Mouse (Mus musculus): ENCODE measurements around the gene Slc37a1. TPM values are rescaled to one million over a fixed set of nuclear protein-coding genes. Genes with fewer than 3 reads are reported as not detected.
A peak's percentile ranks its signal among the peaks of the same experiment; 100 is the strongest.

Slc37a1 gene
- polyA plus RNA-seq, 1 experiment from 2014 or later, result 6.9 TPM

DNA sequence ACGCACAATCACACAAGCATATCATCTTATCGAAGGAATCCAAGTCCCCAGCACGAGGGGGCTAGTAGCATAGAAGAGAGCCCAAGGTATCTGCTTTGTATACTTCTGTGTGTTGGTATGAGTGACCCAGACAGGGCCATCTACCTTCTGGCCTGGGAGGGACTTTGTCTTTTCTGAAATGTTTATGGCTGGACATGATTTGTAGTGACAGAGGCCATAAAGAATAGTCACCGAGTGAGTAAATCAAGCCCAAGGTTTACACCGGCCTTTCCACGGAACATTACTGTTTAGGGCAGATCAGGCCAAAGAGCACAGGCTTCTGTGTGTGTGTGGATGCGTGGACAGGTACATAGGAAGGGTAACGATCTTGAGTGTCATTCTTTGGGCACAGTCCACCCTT is 93.3 kb downstream of the Slc37a1 start:
- H3K27me3 ChIP-seq (replicated peaks; ENCODE audit: control insufficient read depth, insufficient read depth, low read length), result no peaks in the 10 kb centered on the region
- no peak overlapping the region for H3K9ac ChIP-seq (ENCODE audit: low read length)
- peaks cover 3% of the 10 kb centered on the region for H3K4me1 ChIP-seq (ENCODE audit: control insufficient read depth, insufficient read depth, low read length)
- no peaks in the 10 kb centered on the region for H3K9me3 ChIP-seq (replicated peaks; ENCODE audit: control insufficient read depth, low read length)
- WGBS, result 94% methylated on average over 8 of the region's 8 CpGs
- DNase-seq (ENCODE audit: low spot score) (no peak), ATAC-seq (no peak)
- H3K36me3 ChIP-seq (ENCODE audit: control insufficient read depth, insufficient read depth, low read length), result no peaks in the 10 kb centered on the region
- no peak overlapping the region for H3K4me3 ChIP-seq (ENCODE audit: low read depth, low read length)
- no peak overlapping the region for H3K4me2 ChIP-seq (ENCODE audit: low read length)
- no peak overlapping the region for H3K27ac ChIP-seq (ENCODE audit: low read depth, low read length)

DNA sequence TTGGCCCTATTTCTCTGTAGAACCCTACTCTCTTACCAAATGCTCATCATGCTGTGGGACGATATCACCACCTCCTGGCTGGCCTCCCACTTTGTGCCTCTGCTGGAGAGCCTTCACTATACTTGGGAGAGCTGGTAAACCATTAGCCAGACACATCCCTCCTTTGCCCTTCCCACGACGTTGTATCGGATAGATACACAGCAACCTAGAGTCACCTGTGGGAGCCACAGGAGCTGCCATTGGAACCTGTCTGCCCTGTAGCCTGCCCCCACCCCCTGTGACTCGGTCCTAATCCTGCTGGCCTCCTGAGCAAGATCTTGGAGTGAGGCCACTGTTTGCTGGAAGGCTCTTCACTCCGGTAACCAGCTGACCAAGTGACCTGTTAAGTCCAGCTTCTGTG is 96.7 kb downstream of the Slc37a1 start:
- DNase-seq (ENCODE audit: low spot score) (no peak), ATAC-seq (no peak)
- no peak overlapping the region for H3K9ac ChIP-seq (ENCODE audit: low read length)
- no peaks in the 10 kb centered on the region for H3K9me3 ChIP-seq (replicated peaks; ENCODE audit: control insufficient read depth, low read length)
- no peak overlapping the region for H3K4me3 ChIP-seq (ENCODE audit: low read depth, low read length)
- WGBS, result 84% methylated on average over 6 of the region's 6 CpGs
- H3K27ac ChIP-seq (ENCODE audit: low read depth, low read length), result no peak overlapping the region
- peaks cover 25% of the 10 kb centered on the region for H3K4me1 ChIP-seq (ENCODE audit: control insufficient read depth, insufficient read depth, low read length)
- H3K36me3 ChIP-seq (ENCODE audit: control insufficient read depth, insufficient read depth, low read length), result no peaks in the 10 kb centered on the region
- no peak overlapping the region for H3K4me2 ChIP-seq (ENCODE audit: low read length)
- no peaks in the 10 kb centered on the region for H3K27me3 ChIP-seq (replicated peaks; ENCODE audit: control insufficient read depth, insufficient read depth, low read length)

DNA sequence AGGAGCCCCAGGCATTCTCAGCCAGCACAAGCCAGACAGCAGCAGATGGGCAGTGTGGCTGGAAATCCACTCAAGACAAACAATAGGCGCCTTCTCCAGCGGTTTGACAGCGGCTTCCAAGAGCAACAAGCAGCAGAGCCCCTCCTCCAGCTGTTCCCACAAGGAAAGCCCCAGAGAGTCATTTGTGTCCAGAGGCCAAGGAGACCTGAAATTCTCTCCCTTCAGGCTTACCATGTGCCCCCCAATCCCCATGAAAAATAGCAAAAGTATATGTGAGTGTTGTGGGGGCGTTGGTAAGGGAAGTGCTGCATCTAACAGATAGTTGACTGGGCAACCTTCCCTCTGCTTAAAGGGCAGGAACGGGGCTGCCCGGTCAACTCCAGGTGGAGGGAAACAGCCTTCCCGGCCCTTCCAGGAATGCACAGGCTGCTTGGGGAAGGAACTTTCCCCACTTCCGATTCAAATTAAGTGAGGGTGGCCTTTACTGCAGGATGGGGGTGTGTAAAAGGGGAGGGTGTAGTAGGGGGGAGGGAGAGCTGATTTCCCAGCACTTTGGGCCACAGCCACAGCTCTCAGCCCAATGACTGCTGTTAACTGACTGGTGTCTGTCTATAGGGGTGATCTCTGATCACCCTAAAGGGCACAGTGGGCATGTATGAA is 98.5 kb downstream of the Slc37a1 start:
- WGBS, result 14% methylated on average over 8 of the region's 8 CpGs
- no peaks in the 10 kb centered on the region for H3K9me3 ChIP-seq (replicated peaks; ENCODE audit: control insufficient read depth, low read length)
- peak overlapping the region; percentile 79 for H3K27ac ChIP-seq (ENCODE audit: low read depth, low read length)
- no peaks in the 10 kb centered on the region for H3K36me3 ChIP-seq (ENCODE audit: control insufficient read depth, insufficient read depth, low read length)
- peak overlapping the region; percentile 29; the same call in 1 of the 2 replicates for H3K9ac ChIP-seq (ENCODE audit: low read length)
- H3K4me2 ChIP-seq (ENCODE audit: low read length), result peak overlapping the region; percentile 64
- DNase-seq (ENCODE audit: low spot score), result peak; percentile 32
- peak; percentile 19 for ATAC-seq
- no peaks in the 10 kb centered on the region for H3K27me3 ChIP-seq (replicated peaks; ENCODE audit: control insufficient read depth, insufficient read depth, low read length)
- peaks cover 42% of the 10 kb centered on the region for H3K4me1 ChIP-seq (ENCODE audit: control insufficient read depth, insufficient read depth, low read length)
- peak overlapping the region; percentile 84 for H3K4me3 ChIP-seq (ENCODE audit: low read depth, low read length)

DNA sequence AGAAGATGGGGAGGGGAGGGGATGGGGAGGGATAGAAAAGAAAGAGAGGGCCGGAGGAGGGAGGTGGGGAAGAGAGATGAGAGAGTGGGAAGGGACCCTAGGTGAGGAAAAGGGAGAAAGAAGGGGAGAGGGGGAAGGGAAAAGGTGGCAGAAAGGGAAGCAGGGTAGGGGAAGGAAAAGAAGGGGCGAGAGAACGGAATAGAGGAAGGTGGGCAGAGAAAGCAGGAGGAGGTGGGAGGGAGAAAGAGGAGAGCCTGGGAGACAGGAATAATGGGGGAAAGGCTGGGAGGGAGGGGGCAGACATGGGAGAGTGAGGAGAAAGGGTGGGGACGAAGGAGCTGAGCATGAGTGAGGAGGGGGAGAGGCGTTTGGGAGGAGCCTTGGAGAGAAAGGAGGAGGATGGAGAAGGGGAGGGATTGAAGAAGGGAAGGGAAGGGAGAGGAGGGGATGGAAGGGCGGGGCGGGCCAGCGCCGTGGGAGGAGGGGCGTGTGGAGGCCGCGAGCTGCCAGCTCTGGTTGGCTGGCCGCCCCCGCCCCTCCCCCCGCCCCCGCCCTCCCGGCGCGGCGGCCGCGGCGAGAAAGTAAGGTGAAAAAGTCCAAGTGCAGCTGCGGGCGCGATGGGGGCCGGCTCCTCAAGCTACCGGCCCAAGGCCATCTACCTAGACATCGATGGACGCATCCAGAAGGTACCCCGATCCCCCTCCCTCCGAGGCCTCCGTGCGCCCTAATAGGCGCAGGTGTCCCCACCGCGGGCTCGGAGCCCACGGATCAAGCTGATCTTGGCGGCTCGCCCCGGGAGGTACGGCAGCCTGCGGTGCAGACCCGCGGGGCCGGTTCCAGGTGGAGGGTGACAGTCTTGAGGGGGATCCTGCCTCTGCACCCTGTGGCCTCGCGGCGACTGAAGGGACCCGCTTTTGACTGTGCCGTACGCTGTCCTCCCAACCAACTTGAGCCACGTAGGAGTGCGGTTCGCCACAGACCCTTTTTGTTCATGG is 99.4 kb downstream of the Slc37a1 start, which contains the start of gene Pde9a:
Gene Pde9a, plus strand, starts transcription at position 540 of the 995 bp plus-strand sequence.
- Histone ChIP-seq H3K9me3 (replicated peaks; ENCODE audit: control insufficient read depth, low read length) (no peaks in the 10 kb centered on the region), H3K4me2 (ENCODE audit: low read length) (peak within 1 kb of the TSS; percentile 64), H3K9ac (ENCODE audit: low read length) (peak within 1 kb of the TSS; percentile 89), H3K4me1 (ENCODE audit: control insufficient read depth, insufficient read depth, low read length) (peaks cover 42% of the 10 kb centered on the region), H3K27me3 (replicated peaks; ENCODE audit: control insufficient read depth, insufficient read depth, low read length) (no peaks in the 10 kb centered on the region), H3K4me3 (ENCODE audit: low read depth, low read length) (peak within 1 kb of the TSS; percentile 84), H3K27ac (ENCODE audit: low read depth, low read length) (peak within 1 kb of the TSS; percentile 79), H3K36me3 (ENCODE audit: control insufficient read depth, insufficient read depth, low read length) (no peaks in the 10 kb centered on the region)
- WGBS, result under 1% methylated on average over 38 of the region's 56 CpGs
- ATAC-seq (peak; percentile 90), DNase-seq (ENCODE audit: low spot score) (peak; percentile 94)

DNA sequence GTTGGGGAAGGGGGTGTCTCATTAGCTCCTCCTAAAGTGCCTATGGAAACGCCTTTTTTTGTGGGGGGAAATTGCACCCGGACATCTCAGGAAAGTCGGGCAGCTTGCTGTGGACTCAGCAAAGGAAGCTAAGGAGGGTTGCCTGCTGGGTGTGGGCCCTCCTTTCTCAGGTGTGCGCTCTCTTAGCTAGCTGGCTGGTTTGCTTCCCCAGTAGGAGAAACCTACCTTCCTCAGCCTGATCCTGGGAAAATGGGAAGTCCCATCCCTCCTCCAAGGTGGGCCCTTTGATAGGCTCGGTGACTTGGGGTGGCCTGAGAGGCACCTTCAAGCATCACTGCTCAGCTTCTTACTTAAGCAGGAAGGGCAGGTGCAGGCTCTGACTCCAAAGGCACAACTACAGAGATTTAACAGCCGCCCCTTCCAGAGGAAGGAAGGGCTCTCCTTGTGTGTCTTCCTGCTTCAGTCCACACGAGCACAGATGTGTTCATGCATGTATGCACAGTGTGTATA is 100.2 kb downstream of the Slc37a1 start:
- peak overlapping the region; percentile 84 for H3K4me3 ChIP-seq (ENCODE audit: low read depth, low read length)
- H3K27ac ChIP-seq (ENCODE audit: low read depth, low read length), result peak overlapping the region; percentile 27; the same call in 1 of the 2 replicates
- WGBS, result 10% methylated on average over 7 of the region's 7 CpGs
- H3K4me1 ChIP-seq (ENCODE audit: control insufficient read depth, insufficient read depth, low read length), result peaks cover 42% of the 10 kb centered on the region
- H3K27me3 ChIP-seq (replicated peaks; ENCODE audit: control insufficient read depth, insufficient read depth, low read length), result no peaks in the 10 kb centered on the region
- peak overlapping the region; percentile 64 for H3K4me2 ChIP-seq (ENCODE audit: low read length)
- ATAC-seq (no peak), DNase-seq (ENCODE audit: low spot score) (no peak)
- H3K9me3 ChIP-seq (replicated peaks; ENCODE audit: control insufficient read depth, low read length), result no peaks in the 10 kb centered on the region
- no peaks in the 10 kb centered on the region for H3K36me3 ChIP-seq (ENCODE audit: control insufficient read depth, insufficient read depth, low read length)
- peak overlapping the region; percentile 89 for H3K9ac ChIP-seq (ENCODE audit: low read length)

DNA sequence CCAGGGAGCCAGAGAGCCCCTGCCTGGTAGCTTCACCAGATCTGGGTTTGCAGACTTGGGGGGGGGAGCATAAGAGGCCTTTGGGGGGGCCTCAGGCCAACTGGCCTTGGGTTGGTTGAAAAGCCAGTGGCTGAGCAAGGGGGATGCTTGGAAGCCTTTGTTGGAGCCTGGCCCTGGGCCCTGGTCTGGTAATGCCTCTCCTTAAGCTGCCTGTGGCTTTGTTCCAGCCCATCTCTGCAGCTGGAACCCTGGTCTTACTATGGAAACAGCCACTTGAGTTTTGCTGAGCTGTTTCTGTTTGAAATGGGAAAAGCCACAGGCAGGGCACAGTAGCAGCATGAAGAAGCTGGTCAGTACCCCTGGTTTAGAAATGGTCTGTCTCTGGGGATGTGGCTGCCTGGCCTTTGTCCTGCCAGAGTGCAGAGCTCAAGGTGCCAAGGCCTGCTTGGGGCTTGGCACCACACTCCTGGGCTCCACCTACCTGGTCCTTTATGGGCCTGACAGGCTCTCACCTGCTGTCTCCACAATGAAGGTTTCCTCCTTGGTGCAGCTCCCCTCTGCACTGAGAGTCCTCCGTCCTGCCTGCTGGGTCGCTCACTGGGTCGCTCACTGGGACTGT is 102.9 kb downstream of the Slc37a1 start:
- WGBS, result 88% methylated on average over 3 of the region's 3 CpGs
- H3K4me1 ChIP-seq (ENCODE audit: control insufficient read depth, insufficient read depth, low read length), result peaks cover 42% of the 10 kb centered on the region
- H3K4me3 ChIP-seq (ENCODE audit: low read depth, low read length), result no peak overlapping the region
- no peaks in the 10 kb centered on the region for H3K9me3 ChIP-seq (replicated peaks; ENCODE audit: control insufficient read depth, low read length)
- peak overlapping the region; percentile 50; the same call in 1 of the 2 replicates for H3K27ac ChIP-seq (ENCODE audit: low read depth, low read length)
- peak overlapping the region; percentile 64 for H3K4me2 ChIP-seq (ENCODE audit: low read length)
- ATAC-seq, result no peak
- H3K36me3 ChIP-seq (ENCODE audit: control insufficient read depth, insufficient read depth, low read length), result 0 out of 2 replicates have a peak, but pooled peaks cover 3% of the 10 kb centered on the region
- DNase-seq (ENCODE audit: low spot score), result peak; percentile 53
- no peaks in the 10 kb centered on the region for H3K27me3 ChIP-seq (replicated peaks; ENCODE audit: control insufficient read depth, insufficient read depth, low read length)
- peak overlapping the region; percentile 41; the same call in 1 of the 2 replicates for H3K9ac ChIP-seq (ENCODE audit: low read length)

DNA sequence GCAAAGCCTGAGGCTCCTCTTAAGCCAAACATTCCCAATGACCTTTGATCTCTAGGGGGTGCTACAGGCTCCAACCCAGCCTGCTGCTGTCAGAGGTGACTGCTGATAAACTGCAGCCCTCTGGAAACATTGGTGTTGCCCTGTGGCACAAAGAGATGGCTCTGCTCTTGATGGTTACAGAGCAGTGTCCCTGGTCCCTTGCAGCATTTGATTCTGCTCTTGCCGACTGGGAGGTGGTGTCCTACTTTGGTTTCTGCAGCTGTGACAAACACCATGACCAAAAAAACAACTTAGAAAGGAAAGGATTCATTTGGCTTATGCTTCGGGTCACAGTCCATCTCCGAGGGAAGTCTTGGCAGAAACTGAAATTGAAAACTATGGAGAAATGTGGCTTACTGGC is 104.9 kb downstream of the Slc37a1 start:
- 82% methylated on average over 3 of the region's 3 CpGs for WGBS
- H3K36me3 ChIP-seq (ENCODE audit: control insufficient read depth, insufficient read depth, low read length), result 0 out of 2 replicates have a peak, but pooled peaks cover 3% of the 10 kb centered on the region
- H3K9me3 ChIP-seq (replicated peaks; ENCODE audit: control insufficient read depth, low read length), result no peaks in the 10 kb centered on the region
- no peak overlapping the region for H3K4me3 ChIP-seq (ENCODE audit: low read depth, low read length)
- no peak overlapping the region for H3K27ac ChIP-seq (ENCODE audit: low read depth, low read length)
- no peak overlapping the region for H3K4me2 ChIP-seq (ENCODE audit: low read length)
- H3K4me1 ChIP-seq (ENCODE audit: control insufficient read depth, insufficient read depth, low read length), result peaks cover 32% of the 10 kb centered on the region
- ATAC-seq, result no peak
- DNase-seq (ENCODE audit: low spot score), result no peak
- H3K27me3 ChIP-seq (replicated peaks; ENCODE audit: control insufficient read depth, insufficient read depth, low read length), result no peaks in the 10 kb centered on the region
- no peak overlapping the region for H3K9ac ChIP-seq (ENCODE audit: low read length)

DNA sequence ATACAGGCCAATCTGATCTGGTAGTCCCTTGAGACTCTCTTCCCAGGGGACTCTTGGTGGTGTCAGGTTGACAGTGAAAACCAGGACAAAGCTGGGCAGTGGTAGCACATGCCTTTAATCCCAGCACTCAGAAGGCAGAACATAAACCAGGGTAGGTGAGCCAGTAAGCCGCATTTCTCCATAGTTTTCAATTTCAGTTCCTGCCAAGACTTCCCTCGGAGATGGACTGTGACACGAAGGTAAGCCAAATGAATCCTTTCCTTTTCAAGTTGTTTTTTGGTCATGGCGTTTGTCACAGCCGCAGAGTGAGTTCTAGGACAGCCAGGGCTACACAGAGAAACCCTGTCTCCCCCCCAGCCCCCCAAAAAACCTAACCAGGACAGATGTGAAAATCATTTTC is 105.4 kb downstream of the Slc37a1 start:
- H3K27ac ChIP-seq (ENCODE audit: low read depth, low read length), result no peak overlapping the region
- no peaks in the 10 kb centered on the region for H3K27me3 ChIP-seq (replicated peaks; ENCODE audit: control insufficient read depth, insufficient read depth, low read length)
- H3K4me1 ChIP-seq (ENCODE audit: control insufficient read depth, insufficient read depth, low read length), result peaks cover 29% of the 10 kb centered on the region
- 0 out of 2 replicates have a peak, but pooled peaks cover 3% of the 10 kb centered on the region for H3K36me3 ChIP-seq (ENCODE audit: control insufficient read depth, insufficient read depth, low read length)
- DNase-seq (ENCODE audit: low spot score), result no peak
- H3K9me3 ChIP-seq (replicated peaks; ENCODE audit: control insufficient read depth, low read length), result no peaks in the 10 kb centered on the region
- no peak overlapping the region for H3K9ac ChIP-seq (ENCODE audit: low read length)
- 90% methylated on average over 5 of the region's 5 CpGs for WGBS
- H3K4me3 ChIP-seq (ENCODE audit: low read depth, low read length), result no peak overlapping the region
- no peak overlapping the region for H3K4me2 ChIP-seq (ENCODE audit: low read length)
- ATAC-seq, result no peak

Data from forebrain, embryonic 14.5 days (tissue).